Mouse (Mus musculus): ENCODE measurements around the gene Vmn1r3. TPM values are rescaled to one million over a fixed set of nuclear protein-coding genes. Genes with fewer than 3 reads are reported as not detected.
"Not testable (repeated sequence)": the region's sequence is repeated elsewhere in the genome, so short reads cannot be mapped to it uniquely, and the experiment has no call there.

Gene Vmn1r3
- polyA plus RNA-seq, 1 experiment from 2014 or later = not detected

GRCm38 (mm10) chr4:3223483-3224209 is 38.5 kb upstream of the Vmn1r3 start:
- not testable (repeated sequence) for ATAC-seq (ENCODE audit: low read depth); H3K9me3 ChIP-seq (ENCODE audit: control insufficient read depth, low read length); H3K4me2 ChIP-seq (ENCODE audit: low read depth, low read length); H3K36me3 ChIP-seq (ENCODE audit: control insufficient read depth, insufficient read depth, low read length); H3K4me3 ChIP-seq (ENCODE audit: low read length); H3K27ac ChIP-seq (ENCODE audit: low read length); H3K4me1 ChIP-seq (replicated peaks; ENCODE audit: control insufficient read depth, insufficient read depth, low read length); H3K27me3 ChIP-seq (ENCODE audit: control insufficient read depth, insufficient read depth, low read depth, low read length); H3K9ac ChIP-seq (ENCODE audit: low read length)
- WGBS = 67% methylated on average over 5 of the region's 9 CpGs

GRCm38 (mm10) chr4:3216382-3216781 is 31.2 kb upstream of the Vmn1r3 start:
- H3K36me3 ChIP-seq (ENCODE audit: control insufficient read depth, insufficient read depth, low read length); H3K27ac ChIP-seq (ENCODE audit: low read length); H3K27me3 ChIP-seq (ENCODE audit: control insufficient read depth, insufficient read depth, low read depth, low read length); H3K4me1 ChIP-seq (replicated peaks; ENCODE audit: control insufficient read depth, insufficient read depth, low read length); ATAC-seq (ENCODE audit: low read depth); H3K4me2 ChIP-seq (ENCODE audit: low read depth, low read length); H3K4me3 ChIP-seq (ENCODE audit: low read length); H3K9me3 ChIP-seq (ENCODE audit: control insufficient read depth, low read length); H3K9ac ChIP-seq (ENCODE audit: low read length): not testable (repeated sequence)
- 66% methylated on average over 2 of the region's 2 CpGs for WGBS

GRCm38 (mm10) chr4:3213349-3213748 is 28.2 kb upstream of the Vmn1r3 start:
- not testable (repeated sequence) for H3K9me3 ChIP-seq (ENCODE audit: control insufficient read depth, low read length); ATAC-seq (ENCODE audit: low read depth)
- 41% methylated on average over 3 of the region's 4 CpGs for WGBS

GRCm38 (mm10) chr4:3209643-3210217 is 24.6 kb upstream of the Vmn1r3 start:
- not testable (repeated sequence) for H3K9me3 ChIP-seq (ENCODE audit: control insufficient read depth, low read length); ATAC-seq (ENCODE audit: low read depth); H3K27me3 ChIP-seq (ENCODE audit: control insufficient read depth, insufficient read depth, low read depth, low read length); H3K9ac ChIP-seq (ENCODE audit: low read length); H3K36me3 ChIP-seq (ENCODE audit: control insufficient read depth, insufficient read depth, low read length); H3K4me1 ChIP-seq (replicated peaks; ENCODE audit: control insufficient read depth, insufficient read depth, low read length); H3K4me2 ChIP-seq (ENCODE audit: low read depth, low read length); H3K27ac ChIP-seq (ENCODE audit: low read length); H3K4me3 ChIP-seq (ENCODE audit: low read length)
- WGBS = 40% methylated on average over 1 of the region's 1 CpGs

More at GRCm38 (mm10) chr4:3213349-3213748, 28.2 kb upstream of the Vmn1r3 start:
- not testable (repeated sequence) for H3K27ac ChIP-seq (ENCODE audit: low read length); H3K4me1 ChIP-seq (replicated peaks; ENCODE audit: control insufficient read depth, insufficient read depth, low read length); H3K27me3 ChIP-seq (ENCODE audit: control insufficient read depth, insufficient read depth, low read depth, low read length); H3K36me3 ChIP-seq (ENCODE audit: control insufficient read depth, insufficient read depth, low read length); H3K9ac ChIP-seq (ENCODE audit: low read length); H3K4me3 ChIP-seq (ENCODE audit: low read length); H3K4me2 ChIP-seq (ENCODE audit: low read depth, low read length)

- H3K36me3 ChIP-seq (ENCODE audit: control insufficient read depth, insufficient read depth, low read length); H3K4me2 ChIP-seq (ENCODE audit: low read depth, low read length); H3K4me3 ChIP-seq (ENCODE audit: low read length); H3K4me1 ChIP-seq (replicated peaks; ENCODE audit: control insufficient read depth, insufficient read depth, low read length); H3K27ac ChIP-seq (ENCODE audit: low read length); H3K9ac ChIP-seq (ENCODE audit: low read length); H3K27me3 ChIP-seq (ENCODE audit: control insufficient read depth, insufficient read depth, low read depth, low read length); ATAC-seq (ENCODE audit: low read depth): not testable (repeated sequence)
- H3K9me3 ChIP-seq (ENCODE audit: control insufficient read depth, low read length) = peaks cover 18% of the 10 kb centered on the region
- 86% methylated on average over 10 of the region's 10 CpGs for WGBS
Measured at GRCm38 (mm10) chr4:3176746-3177490, 8.2 kb downstream of the Vmn1r3 start.

GRCm38 (mm10) chr4:3176195-3176594 is 9.0 kb downstream of the Vmn1r3 start:
- H3K9ac ChIP-seq (ENCODE audit: low read length); H3K4me3 ChIP-seq (ENCODE audit: low read length); H3K4me2 ChIP-seq (ENCODE audit: low read depth, low read length); H3K27ac ChIP-seq (ENCODE audit: low read length); ATAC-seq (ENCODE audit: low read depth); H3K36me3 ChIP-seq (ENCODE audit: control insufficient read depth, insufficient read depth, low read length); H3K4me1 ChIP-seq (replicated peaks; ENCODE audit: control insufficient read depth, insufficient read depth, low read length); H3K27me3 ChIP-seq (ENCODE audit: control insufficient read depth, insufficient read depth, low read depth, low read length): not testable (repeated sequence)
- 92% methylated on average over 6 of the region's 6 CpGs for WGBS
- H3K9me3 ChIP-seq (ENCODE audit: control insufficient read depth, low read length) = peaks cover 18% of the 10 kb centered on the region

- WGBS = 92% methylated on average over 4 of the region's 8 CpGs
- H3K9ac ChIP-seq (ENCODE audit: low read length); H3K27me3 ChIP-seq (ENCODE audit: control insufficient read depth, insufficient read depth, low read depth, low read length); H3K4me2 ChIP-seq (ENCODE audit: low read depth, low read length); H3K36me3 ChIP-seq (ENCODE audit: control insufficient read depth, insufficient read depth, low read length); H3K27ac ChIP-seq (ENCODE audit: low read length); H3K4me1 ChIP-seq (replicated peaks; ENCODE audit: control insufficient read depth, insufficient read depth, low read length); ATAC-seq (ENCODE audit: low read depth); H3K4me3 ChIP-seq (ENCODE audit: low read length): not testable (repeated sequence)
- H3K9me3 ChIP-seq (ENCODE audit: control insufficient read depth, low read length) = peaks cover 18% of the 10 kb centered on the region
Measured at GRCm38 (mm10) chr4:3175756-3176155, 9.4 kb downstream of the Vmn1r3 start.

- H3K4me3 ChIP-seq (ENCODE audit: low read length); H3K27me3 ChIP-seq (ENCODE audit: control insufficient read depth, insufficient read depth, low read depth, low read length); H3K9ac ChIP-seq (ENCODE audit: low read length); H3K4me1 ChIP-seq (replicated peaks; ENCODE audit: control insufficient read depth, insufficient read depth, low read length); H3K4me2 ChIP-seq (ENCODE audit: low read depth, low read length); H3K27ac ChIP-seq (ENCODE audit: low read length); ATAC-seq (ENCODE audit: low read depth); H3K36me3 ChIP-seq (ENCODE audit: control insufficient read depth, insufficient read depth, low read length): not testable (repeated sequence)
- H3K9me3 ChIP-seq (ENCODE audit: control insufficient read depth, low read length) = peaks cover 11% of the 10 kb centered on the region
- WGBS = 78% methylated on average over 4 of the region's 4 CpGs
Measured at GRCm38 (mm10) chr4:3174586-3174985, 10.6 kb downstream of the Vmn1r3 start.

GRCm38 (mm10) chr4:3167020-3167419 is 18.1 kb downstream of the Vmn1r3 start, which contains the start of gene Vmn1r2:
Vmn1r2 (plus strand) TSS chr4:3167320.
- not testable (repeated sequence) for ATAC-seq (ENCODE audit: low read depth); H3K4me3 ChIP-seq (ENCODE audit: low read length); H3K4me1 ChIP-seq (replicated peaks; ENCODE audit: control insufficient read depth, insufficient read depth, low read length); H3K9me3 ChIP-seq (ENCODE audit: control insufficient read depth, low read length); H3K27ac ChIP-seq (ENCODE audit: low read length); H3K9ac ChIP-seq (ENCODE audit: low read length); H3K27me3 ChIP-seq (ENCODE audit: control insufficient read depth, insufficient read depth, low read depth, low read length); H3K4me2 ChIP-seq (ENCODE audit: low read depth, low read length); H3K36me3 ChIP-seq (ENCODE audit: control insufficient read depth, insufficient read depth, low read length)
- WGBS = no CpG with 5 or more reads among the region's 1 CpGs

All from lung, embryonic 16.5 days (tissue).